Mouse (Mus musculus): ENCODE measurements around the gene Nrip1.

DNA sequence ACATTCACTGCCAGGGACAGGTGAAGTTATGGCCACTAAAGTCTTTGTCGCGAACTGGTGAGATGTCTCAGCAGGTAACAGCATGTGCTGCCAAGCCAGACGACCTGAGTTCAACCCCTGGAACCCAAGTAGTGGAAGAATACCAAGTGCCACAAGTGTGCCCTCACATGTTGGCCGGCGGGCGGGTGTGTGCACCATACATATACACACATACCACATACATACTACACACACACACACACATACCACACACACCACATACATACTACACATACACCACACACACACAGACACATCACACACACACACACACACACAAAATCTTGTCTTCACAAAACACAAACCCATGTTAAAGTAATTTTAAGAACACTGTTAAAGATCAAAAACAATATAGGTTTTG is 13.2 kb downstream of the Nrip1 start:
- TF ChIP-seq CTCF (IDR thresholded peaks at IDR 0.05; ENCODE audit: borderline replicate concordance, insufficient read depth, low read length) (no peak), POLR2A (IDR thresholded peaks at IDR 0.05; ENCODE audit: low read depth, low read length) (no peak)
